Mouse (Mus musculus): ENCODE results near the gene Vsx1. TPM values are rescaled to one million over a fixed set of nuclear protein-coding genes. Genes with fewer than 3 reads are reported as not detected.

The Vsx1 gene
- polyA plus RNA-seq (2012; fragmentation: generic; extraction: Trizol), result not detected
- long read RNA-seq, experiment 1, result 0 reads
- long read RNA-seq, experiment 2, result 0 reads

DNA sequence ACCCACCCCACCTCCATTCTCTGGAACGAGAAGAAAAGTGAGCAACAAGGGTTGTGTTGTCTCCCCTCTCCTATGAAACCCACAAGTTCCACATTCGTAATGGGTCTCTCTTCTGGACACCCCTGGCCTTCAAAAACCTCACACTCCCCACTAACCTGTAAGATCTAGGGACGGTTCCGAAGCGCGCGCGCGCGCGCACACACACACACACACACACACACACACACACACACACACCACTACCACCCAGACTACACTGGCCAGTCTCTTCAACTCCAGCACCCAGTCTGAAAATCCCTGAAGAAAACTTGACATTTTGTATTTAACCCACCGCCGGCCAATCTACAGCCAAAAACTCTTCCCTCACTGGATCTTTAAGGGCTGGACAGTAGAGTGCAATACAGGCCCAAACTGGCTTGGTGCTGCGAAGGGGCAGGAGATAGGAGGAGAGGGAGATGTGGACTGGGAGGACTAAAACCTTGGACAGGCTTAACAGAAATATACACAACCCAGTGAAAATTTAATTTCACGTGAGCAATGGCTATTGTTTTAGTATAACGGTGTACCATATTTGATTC lies at the start of gene Vsx1:
Gene Vsx1, minus strand, starts transcription at position 138 of the 578 bp plus-strand sequence.
- H3K27me3 ChIP-seq (ENCODE audit: control insufficient read depth, insufficient read depth, insufficient read length), result peaks cover 44% of the 10 kb centered on the region
- no peak for TF ChIP-seq MYOG (IDR thresholded peaks at IDR 0.05; ENCODE audit: control insufficient read depth, extremely low read depth, insufficient read length)
- H3K4me3 ChIP-seq (ENCODE audit: insufficient read depth, poor library complexity, severe bottlenecking), result no peak within 1 kb of the TSS
- H3K79me2 ChIP-seq (ENCODE audit: control insufficient read depth, insufficient read depth), result no peaks in the 10 kb centered on the region
- H3ac ChIP-seq (ENCODE audit: control insufficient read depth, insufficient read length, low read depth), result no peak within 1 kb of the TSS
- H3K79me3 ChIP-seq (ENCODE audit: low read depth), result no peaks in the 10 kb centered on the region
- H3K36me3 ChIP-seq (ENCODE audit: control insufficient read depth, insufficient read depth), result no peaks in the 10 kb centered on the region

DNA sequence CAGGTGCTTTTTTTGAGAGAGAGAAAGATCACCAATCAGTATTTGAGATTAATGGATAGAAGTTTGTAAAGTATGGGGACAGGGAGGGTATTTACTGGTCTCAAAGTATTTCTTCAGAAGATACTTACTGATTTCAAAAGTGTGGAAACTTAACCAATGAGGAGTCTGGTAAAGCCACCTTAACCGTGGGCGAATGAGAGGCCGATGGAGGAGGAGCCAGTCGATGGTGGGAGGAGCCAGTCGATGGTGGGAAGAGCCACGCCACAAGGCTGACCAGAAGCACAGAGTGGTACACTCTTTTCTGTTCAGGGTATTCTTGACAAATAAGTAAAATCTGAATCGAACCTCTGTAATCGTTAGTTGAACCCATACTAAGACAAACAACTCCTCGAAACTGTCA lies 48.7 kb upstream of the Vsx1 start:
- Histone ChIP-seq H3K79me3 (ENCODE audit: low read depth) (no peaks in the 10 kb centered on the region), H3K27me3 (ENCODE audit: control insufficient read depth, insufficient read depth, insufficient read length) (peaks cover 4% of the 10 kb centered on the region), H3ac (ENCODE audit: control insufficient read depth, insufficient read length, low read depth) (no peak overlapping the region), H3K36me3 (ENCODE audit: control insufficient read depth, insufficient read depth) (no peaks in the 10 kb centered on the region), H3K79me2 (ENCODE audit: control insufficient read depth, insufficient read depth) (no peaks in the 10 kb centered on the region), H3K4me3 (ENCODE audit: insufficient read depth, poor library complexity, severe bottlenecking) (no peak overlapping the region)
- TF ChIP-seq FOSL1 (IDR thresholded peaks at IDR 0.05; ENCODE audit: insufficient read depth, low read length, poor library complexity, severe bottlenecking) (no peak), CTCF (IDR thresholded peaks at IDR 0.05; ENCODE audit: control insufficient read depth, insufficient read depth, insufficient read length) (no peak), USF1 (IDR thresholded peaks at IDR 0.05; ENCODE audit: low read depth) (no peak)

DNA sequence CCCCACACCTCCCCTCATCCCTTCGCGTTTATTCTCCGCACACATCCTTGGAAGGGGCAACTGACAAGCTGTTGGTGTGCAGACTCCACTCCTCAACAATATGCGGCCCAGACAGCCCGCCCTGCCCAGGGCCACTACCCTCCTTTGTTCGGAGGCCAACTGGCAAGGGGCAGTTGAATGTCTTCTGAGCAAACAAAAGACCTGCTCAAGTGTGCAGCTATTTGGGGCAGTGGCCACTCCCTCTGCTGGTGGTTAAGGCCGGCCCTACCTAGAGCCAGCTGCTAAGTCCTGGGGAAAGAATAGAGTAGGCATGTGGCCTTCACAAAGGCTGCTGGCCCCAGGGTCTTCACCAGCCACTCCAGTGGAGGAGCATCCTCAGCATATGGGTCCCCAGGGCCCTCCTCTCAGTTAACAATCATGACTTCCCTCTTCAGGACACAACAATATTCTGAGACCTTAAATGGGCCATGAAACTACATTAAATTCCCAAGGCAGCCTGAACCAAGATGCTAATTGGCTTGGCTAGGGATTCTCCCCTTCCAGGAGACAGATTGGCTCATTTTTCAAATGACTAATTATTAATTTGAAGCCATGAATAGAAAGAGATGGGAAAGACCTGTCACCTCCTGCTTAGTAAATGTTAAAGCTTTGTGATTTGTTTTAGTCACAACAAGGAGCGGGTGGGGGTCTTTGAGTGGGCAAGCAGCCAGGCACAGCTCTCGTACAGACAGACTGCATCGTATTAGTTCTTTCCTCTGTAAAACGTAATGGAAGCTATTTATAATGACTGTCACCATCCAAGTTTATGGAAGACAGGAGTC lies 46.8 kb upstream of the Vsx1 start:
- no peaks in the 10 kb centered on the region for H3K36me3 ChIP-seq (ENCODE audit: control insufficient read depth, insufficient read depth)
- no peaks in the 10 kb centered on the region for H3K27me3 ChIP-seq (ENCODE audit: control insufficient read depth, insufficient read depth, insufficient read length)
- no peak for TF ChIP-seq CEBPB (IDR thresholded peaks at IDR 0.05; ENCODE audit: low read depth)
- TF ChIP-seq MYOD1 (IDR thresholded peaks at IDR 0.05; ENCODE audit: control insufficient read depth, insufficient read length, low read depth), result no peak
- no peak for TF ChIP-seq MYOG (IDR thresholded peaks at IDR 0.05; ENCODE audit: control insufficient read depth, extremely low read depth, insufficient read length)
- no peak overlapping the region for H3K4me3 ChIP-seq (ENCODE audit: insufficient read depth, poor library complexity, severe bottlenecking)
- no peaks in the 10 kb centered on the region for H3K79me3 ChIP-seq (ENCODE audit: low read depth)
- no peak overlapping the region for H3ac ChIP-seq (ENCODE audit: control insufficient read depth, insufficient read length, low read depth)
- no peaks in the 10 kb centered on the region for H3K79me2 ChIP-seq (ENCODE audit: control insufficient read depth, insufficient read depth)

DNA sequence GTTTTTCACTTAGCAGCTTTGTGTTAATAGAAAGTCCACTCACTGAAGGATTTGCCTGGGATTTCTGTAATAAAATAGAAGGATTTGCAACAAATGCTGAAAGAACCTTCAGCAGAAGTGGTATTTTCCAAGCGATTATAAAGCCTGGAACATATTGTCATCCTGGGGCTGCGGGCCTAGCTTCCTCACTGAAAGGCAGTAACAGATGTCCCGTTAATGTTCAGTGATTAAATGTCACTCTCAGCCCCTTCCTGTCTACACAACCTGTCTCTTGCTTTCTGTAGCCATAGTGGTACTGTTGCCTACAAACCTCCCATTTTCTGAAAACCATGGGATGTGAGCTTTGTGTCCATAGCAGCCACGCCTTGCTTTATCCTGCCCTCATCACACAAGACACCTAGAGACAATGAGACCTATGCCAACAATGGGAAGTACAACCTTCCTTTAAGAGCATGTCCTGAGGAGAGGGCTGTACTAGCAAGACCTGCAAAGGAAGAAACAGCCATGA lies 23.1 kb upstream of the Vsx1 start:
- no peak overlapping the region for H3K4me3 ChIP-seq (ENCODE audit: insufficient read depth, poor library complexity, severe bottlenecking)
- H3K27me3 ChIP-seq (ENCODE audit: control insufficient read depth, insufficient read depth, insufficient read length), result no peaks in the 10 kb centered on the region
- H3ac ChIP-seq (ENCODE audit: control insufficient read depth, insufficient read length, low read depth), result no peak overlapping the region
- H3K79me2 ChIP-seq (ENCODE audit: control insufficient read depth, insufficient read depth), result no peaks in the 10 kb centered on the region
- H3K79me3 ChIP-seq (ENCODE audit: low read depth), result no peaks in the 10 kb centered on the region
- H3K36me3 ChIP-seq (ENCODE audit: control insufficient read depth, insufficient read depth), result no peaks in the 10 kb centered on the region
- no peak for TF ChIP-seq MAX (IDR thresholded peaks at IDR 0.05)
- no peak for TF ChIP-seq MYOG (IDR thresholded peaks at IDR 0.05; ENCODE audit: control insufficient read depth, extremely low read depth, insufficient read length)
- TF ChIP-seq CEBPB (IDR thresholded peaks at IDR 0.05; ENCODE audit: low read depth), result no peak
- no peak for TF ChIP-seq CTCF (IDR thresholded peaks at IDR 0.05; ENCODE audit: control insufficient read depth, insufficient read depth, insufficient read length)
- TF ChIP-seq MYOD1 (IDR thresholded peaks at IDR 0.05; ENCODE audit: control insufficient read depth, insufficient read length, low read depth), result no peak
- no peak for TF ChIP-seq FOSL1 (IDR thresholded peaks at IDR 0.05; ENCODE audit: insufficient read depth, low read length, poor library complexity, severe bottlenecking)
- no peak for TF ChIP-seq USF1 (IDR thresholded peaks at IDR 0.05; ENCODE audit: low read depth)

DNA sequence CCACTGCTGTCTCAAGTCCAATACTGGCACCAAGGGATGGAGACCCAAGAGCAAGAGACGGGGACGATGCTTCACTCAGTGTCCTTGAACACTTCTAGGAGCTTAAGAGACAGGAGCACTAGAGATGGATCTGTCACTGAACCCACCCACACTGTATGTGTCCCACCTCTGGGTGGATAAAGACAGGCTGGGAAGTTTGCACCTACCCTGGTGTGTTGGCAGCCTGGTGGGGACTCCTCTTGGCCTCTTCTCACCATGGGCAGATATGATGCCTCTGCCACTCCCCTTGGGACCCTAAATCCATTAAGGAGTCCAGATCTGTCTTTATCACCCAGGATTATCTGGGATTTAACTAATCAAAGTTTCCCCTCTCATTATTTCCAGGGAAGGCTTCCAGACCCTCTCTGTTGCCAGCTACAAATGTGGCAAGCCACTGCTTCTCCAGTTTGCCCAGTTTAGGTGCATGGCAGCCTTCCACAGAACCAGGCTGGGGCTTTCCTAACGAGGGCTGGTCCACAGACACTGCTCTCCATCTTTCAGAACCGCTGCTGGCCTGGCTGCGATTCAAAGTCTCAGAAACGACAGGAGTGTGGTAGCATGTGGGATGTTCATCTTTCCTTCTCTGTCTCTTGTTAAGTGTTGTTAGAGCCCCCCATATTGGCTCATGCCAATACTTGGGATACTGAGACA lies 2.5 kb upstream of the Vsx1 start:
- Histone ChIP-seq H3ac (ENCODE audit: control insufficient read depth, insufficient read length, low read depth) (no peak overlapping the region), H3K79me2 (ENCODE audit: control insufficient read depth, insufficient read depth) (no peaks in the 10 kb centered on the region), H3K27me3 (ENCODE audit: control insufficient read depth, insufficient read depth, insufficient read length) (peaks cover 34% of the 10 kb centered on the region), H3K4me3 (ENCODE audit: insufficient read depth, poor library complexity, severe bottlenecking) (no peak overlapping the region), H3K79me3 (ENCODE audit: low read depth) (no peaks in the 10 kb centered on the region), H3K36me3 (ENCODE audit: control insufficient read depth, insufficient read depth) (no peaks in the 10 kb centered on the region)
- TF ChIP-seq MYOG (IDR thresholded peaks at IDR 0.05; ENCODE audit: control insufficient read depth, extremely low read depth, insufficient read length) (no peak), CEBPB (IDR thresholded peaks at IDR 0.05; ENCODE audit: low read depth) (no peak), CTCF (IDR thresholded peaks at IDR 0.05; ENCODE audit: control insufficient read depth, insufficient read depth, insufficient read length) (no peak), FOSL1 (IDR thresholded peaks at IDR 0.05; ENCODE audit: insufficient read depth, low read length, poor library complexity, severe bottlenecking) (no peak), USF1 (IDR thresholded peaks at IDR 0.05; ENCODE audit: low read depth) (no peak), MAX (IDR thresholded peaks at IDR 0.05) (no peak), MYOD1 (IDR thresholded peaks at IDR 0.05; ENCODE audit: control insufficient read depth, insufficient read length, low read depth) (no peak)

Measured in C2C12 (cell line).